Mouse (Mus musculus): Measurements from ENCODE around the gene Gm42791. TPM values are rescaled to one million over a fixed set of nuclear protein-coding genes. Genes with fewer than 3 reads are reported as not detected.

Gm42791 gene
- total and polyA plus RNA-seq, 3 experiments: 0.42 to 1.3 TPM; not detected in 1

DNA sequence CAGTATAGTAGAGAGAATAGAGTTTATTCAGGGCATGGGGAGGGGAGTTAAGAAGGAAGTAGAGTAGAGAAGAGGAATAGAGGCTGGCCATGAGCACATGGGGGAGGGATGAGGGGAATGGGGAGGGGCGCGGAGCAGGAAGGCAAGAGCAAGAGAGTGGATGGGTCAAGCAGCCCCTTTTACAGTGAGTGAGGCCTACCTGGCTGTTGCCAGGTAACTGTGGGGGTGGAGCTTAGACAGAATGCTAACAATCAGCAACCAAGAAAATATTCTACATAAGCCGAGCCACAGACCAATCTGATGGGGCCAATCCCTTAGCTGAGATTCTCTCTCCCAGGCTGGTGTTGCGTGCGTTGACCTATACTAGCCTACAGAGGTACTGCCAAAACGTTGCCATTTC is 39.4 kb downstream of the Gm42791 start:
- H3K4me3 ChIP-seq (replicated peaks in 1 of 3; ENCODE audit: low read depth in 2 of 3, low read length in 2 of 3, poor library complexity in 1 of 3): no peak overlapping the region
- H3K4me2 ChIP-seq (ENCODE audit: insufficient read depth, low read depth, poor library complexity, severe bottlenecking): no peak overlapping the region
- TF ChIP-seq KAT2A (IDR thresholded peaks at IDR 0.05; ENCODE audit: insufficient replicate concordance, low read length) (no peak), NRF1 (IDR thresholded peaks at IDR 0.05; ENCODE audit: low read depth, low read length) (no peak), NELFE (IDR thresholded peaks at IDR 0.05; ENCODE audit: low read depth, low read length) (no peak), RAD21 (IDR thresholded peaks at IDR 0.05; ENCODE audit: low read depth, low read length) (no peak), CTCF (conservative IDR thresholded peaks at IDR 0.05 in 1 of 2, IDR thresholded peaks at IDR 0.05 in 1 of 2; ENCODE audit: low read depth in 2 of 2, low read length in 2 of 2) (no peak), IRF4 (IDR thresholded peaks at IDR 0.05; ENCODE audit: low read depth, low read length) (no peak), MAX (IDR thresholded peaks at IDR 0.05; ENCODE audit: low read length) (no peak), TCF12 (IDR thresholded peaks at IDR 0.05; ENCODE audit: low read depth, low read length) (no peak), UBTF (IDR thresholded peaks at IDR 0.05; ENCODE audit: low read depth, low read length) (no peak), ZMIZ1 (IDR thresholded peaks at IDR 0.05; ENCODE audit: low read depth, low read length) (no peak), MXI1 (IDR thresholded peaks at IDR 0.05; ENCODE audit: low read depth, low read length) (no peak), E2F4 (IDR thresholded peaks at IDR 0.05; ENCODE audit: insufficient replicate concordance, low read depth, low read length) (no peak), SIN3A (IDR thresholded peaks at IDR 0.05; ENCODE audit: low read length) (no peak), POLR2AphosphoS2 (IDR thresholded peaks at IDR 0.05; ENCODE audit: low read depth, low read length) (no peak), BHLHE40 (IDR thresholded peaks at IDR 0.05; ENCODE audit: low read depth, low read length) (no peak)
- no peaks in the 10 kb centered on the region for H3K36me3 ChIP-seq (replicated peaks in 1 of 2; ENCODE audit: control insufficient read depth in 1 of 2, insufficient read depth in 1 of 2, low read length in 1 of 2)
- H3K79me2 ChIP-seq (replicated peaks; ENCODE audit: control insufficient read depth, extremely low read depth, insufficient read depth, poor library complexity, severe bottlenecking): no peaks in the 10 kb centered on the region
- H3K27me3 ChIP-seq (replicated peaks): peaks cover 3% of the 10 kb centered on the region
- no peak overlapping the region for H3K9ac ChIP-seq (ENCODE audit: insufficient read depth, low read depth)
- in situ Hi-C loops (cut with MboI; ENCODE audit: low pct_ligation_motif_present, low pct_unique_long_range_greater_than_20kb, low sequenced_read_pairs) (loop anchor here (10.0 kb wide), 1 partner anchor 141 kb away; no protein-coding TSS in a partner anchor), dilution Hi-C loops (cut with MboI; ENCODE audit: extremely low pct_ligation_motif_present, extremely low pct_unique_long_range_greater_than_20kb, low sequenced_read_pairs) (no loop called here)
- peaks cover 4% of the 10 kb centered on the region for H3K9me3 ChIP-seq (replicated peaks; ENCODE audit: low read length)
- no peak for DNase-seq (ENCODE audit: extremely low read depth)
- H3K27ac ChIP-seq (ENCODE audit: insufficient read depth, low read depth): no peak overlapping the region
- H3K4me1 ChIP-seq (ENCODE audit: control insufficient read depth in 1 of 2, insufficient read depth in 2 of 2): peaks cover 8 to 31% of the 10 kb centered on the region in 2 experiments

DNA sequence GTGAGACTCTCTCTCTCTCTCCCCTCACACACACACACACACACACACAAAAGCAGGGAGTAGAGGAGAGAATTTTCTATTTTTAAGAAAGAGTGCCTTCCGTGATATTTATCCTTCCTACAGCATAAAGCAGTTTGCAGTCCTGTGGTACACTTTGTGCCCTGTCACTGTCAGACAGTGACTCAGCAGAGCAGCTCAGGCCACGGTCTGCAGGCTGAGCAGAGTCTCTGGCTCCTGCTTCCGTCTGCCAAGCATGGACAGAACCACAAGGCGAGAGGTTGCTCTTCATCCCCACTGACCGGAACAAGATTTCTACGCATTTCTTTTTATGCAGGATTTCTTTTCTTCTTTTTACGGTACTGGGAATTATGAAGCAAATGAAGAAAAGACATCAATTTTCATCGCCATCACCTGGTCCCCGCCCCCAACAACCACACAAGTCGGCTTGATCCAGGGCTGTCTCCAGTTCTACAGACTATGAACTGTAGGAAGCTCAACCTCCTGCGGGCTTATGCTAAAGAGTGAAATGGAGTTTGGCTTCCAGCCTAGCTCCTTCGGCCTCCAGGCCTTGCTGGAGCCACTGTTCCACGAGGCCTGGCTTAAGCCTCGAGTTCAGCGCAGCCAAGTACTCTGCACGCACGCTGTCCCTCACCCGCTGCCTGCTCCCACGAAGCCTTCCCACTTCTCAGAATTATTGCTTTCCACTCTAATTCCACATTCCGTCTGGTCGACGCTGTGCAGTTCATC is 40.5 kb downstream of the Gm42791 start:
- no peak overlapping the region for H3K27ac ChIP-seq (ENCODE audit: insufficient read depth, low read depth)
- TF ChIP-seq CHD1 (IDR thresholded peaks at IDR 0.05; ENCODE audit: low read depth, low read length): no peak
- no peak for TF ChIP-seq ETS1 (conservative IDR thresholded peaks at IDR 0.05; ENCODE audit: low read depth, low read length)
- TF ChIP-seq TCF12 (IDR thresholded peaks at IDR 0.05; ENCODE audit: low read depth, low read length): no peak
- TF ChIP-seq GABPA (IDR thresholded peaks at IDR 0.05; ENCODE audit: insufficient replicate concordance, low read depth, low read length): no peak
- no peak for TF ChIP-seq MYC (IDR thresholded peaks at IDR 0.05; ENCODE audit: low read depth, low read length)
- TF ChIP-seq BHLHE40 (IDR thresholded peaks at IDR 0.05; ENCODE audit: low read depth, low read length): no peak
- no peak for TF ChIP-seq ZMIZ1 (IDR thresholded peaks at IDR 0.05; ENCODE audit: low read depth, low read length)
- TF ChIP-seq NELFE (IDR thresholded peaks at IDR 0.05; ENCODE audit: low read depth, low read length): no peak
- no peak for TF ChIP-seq TBP (conservative IDR thresholded peaks at IDR 0.05; ENCODE audit: low read depth, low read length)
- TF ChIP-seq SMC3 (IDR thresholded peaks at IDR 0.05; ENCODE audit: low read depth, low read length): no peak
- no peak for TF ChIP-seq ZKSCAN1 (IDR thresholded peaks at IDR 0.05; ENCODE audit: borderline replicate concordance, low read depth, low read length)
- TF ChIP-seq EP300 (IDR thresholded peaks at IDR 0.05; ENCODE audit: low read length): no peak
- TF ChIP-seq NRF1 (IDR thresholded peaks at IDR 0.05; ENCODE audit: low read depth, low read length): no peak
- TF ChIP-seq JUN (IDR thresholded peaks at IDR 0.05; ENCODE audit: insufficient read depth, low read depth, low read length): no peak
- TF ChIP-seq SIN3A (IDR thresholded peaks at IDR 0.05; ENCODE audit: low read length): no peak
- no peak for TF ChIP-seq USF2 (conservative IDR thresholded peaks at IDR 0.05; ENCODE audit: low read depth, low read length)
- no peak for TF ChIP-seq ZNF384 (IDR thresholded peaks at IDR 0.05; ENCODE audit: low read depth, low read length)
- no peak for TF ChIP-seq RCOR1 (conservative IDR thresholded peaks at IDR 0.05; ENCODE audit: low read depth, low read length)
- TF ChIP-seq MAX (IDR thresholded peaks at IDR 0.05; ENCODE audit: low read length): no peak
- no peak for TF ChIP-seq MAZ (IDR thresholded peaks at IDR 0.05; ENCODE audit: low read depth, low read length)
- H3K9me3 ChIP-seq (replicated peaks; ENCODE audit: low read length): peaks cover 4% of the 10 kb centered on the region
- H3K4me3 ChIP-seq (replicated peaks in 1 of 3; ENCODE audit: low read depth in 2 of 3, low read length in 2 of 3, poor library complexity in 1 of 3): no peak overlapping the region
- dilution Hi-C loops (cut with MboI; ENCODE audit: extremely low pct_ligation_motif_present, extremely low pct_unique_long_range_greater_than_20kb, low sequenced_read_pairs) (no loop called here), in situ Hi-C loops (cut with MboI; ENCODE audit: low pct_ligation_motif_present, low pct_unique_long_range_greater_than_20kb, low sequenced_read_pairs) (loop anchor here (10.0 kb wide), 1 partner anchor 140 kb away; no protein-coding TSS in a partner anchor)
- no peak overlapping the region for H3K9ac ChIP-seq (ENCODE audit: insufficient read depth, low read depth)
- peaks cover 8 to 30% of the 10 kb centered on the region in 2 experiments for H3K4me1 ChIP-seq (ENCODE audit: control insufficient read depth in 1 of 2, insufficient read depth in 2 of 2)
- H3K27me3 ChIP-seq (replicated peaks): peaks cover 2% of the 10 kb centered on the region
- no peak overlapping the region for H3K4me2 ChIP-seq (ENCODE audit: insufficient read depth, low read depth, poor library complexity, severe bottlenecking)
- no peaks in the 10 kb centered on the region for H3K79me2 ChIP-seq (replicated peaks; ENCODE audit: control insufficient read depth, extremely low read depth, insufficient read depth, poor library complexity, severe bottlenecking)
- no peaks in the 10 kb centered on the region for H3K36me3 ChIP-seq (replicated peaks in 1 of 2; ENCODE audit: control insufficient read depth in 1 of 2, insufficient read depth in 1 of 2, low read length in 1 of 2)
- DNase-seq (ENCODE audit: extremely low read depth): no peak
